Mouse (Mus musculus): ENCODE results near the gene Smoc2. TPM values are rescaled to one million over a fixed set of nuclear protein-coding genes. Genes with fewer than 3 reads are reported as not detected.

Smoc2 gene
- polyA plus RNA-seq, 1 experiment from 2014 or later = 6.3 TPM

GRCm38 (mm10) chr17:14317439-14317838 lies 38.1 kb downstream of the Smoc2 start:
- Histone ChIP-seq H3K4me1 (ENCODE audit: control insufficient read depth, insufficient read depth, low read length) (no peaks in the 10 kb centered on the region), H3K9me3 (ENCODE audit: control insufficient read depth, low read length) (no peaks in the 10 kb centered on the region), H3K36me3 (ENCODE audit: control insufficient read depth, insufficient read depth, low read length) (no peaks in the 10 kb centered on the region), H3K4me3 (ENCODE audit: low read depth, low read length) (no peak overlapping the region), H3K4me2 (ENCODE audit: low read depth, low read length) (no peak overlapping the region), H3K9ac (replicated peaks; ENCODE audit: low read depth, low read length) (no peak overlapping the region), H3K27ac (ENCODE audit: low read depth, low read length) (no peak overlapping the region), H3K27me3 (ENCODE audit: control insufficient read depth, insufficient read depth, low read length) (no peaks in the 10 kb centered on the region)
- WGBS = 82% methylated on average over 4 of the region's 4 CpGs
- ATAC-seq (ENCODE audit: low read depth) = no peak

- H3K4me3 ChIP-seq (ENCODE audit: low read depth, low read length) = no peak overlapping the region
- ATAC-seq (ENCODE audit: low read depth) = no peak
Observed at GRCm38 (mm10) chr17:14326156-14326555, 46.9 kb downstream of the Smoc2 start.

GRCm38 (mm10) chr17:14328037-14328436 lies 48.7 kb downstream of the Smoc2 start:
- Histone ChIP-seq H3K9me3 (ENCODE audit: control insufficient read depth, low read length) (no peaks in the 10 kb centered on the region), H3K27me3 (ENCODE audit: control insufficient read depth, insufficient read depth, low read length) (no peaks in the 10 kb centered on the region), H3K4me2 (ENCODE audit: low read depth, low read length) (no peak overlapping the region), H3K9ac (replicated peaks; ENCODE audit: low read depth, low read length) (no peak overlapping the region), H3K36me3 (ENCODE audit: control insufficient read depth, insufficient read depth, low read length) (no peaks in the 10 kb centered on the region), H3K27ac (ENCODE audit: low read depth, low read length) (no peak overlapping the region), H3K4me1 (ENCODE audit: control insufficient read depth, insufficient read depth, low read length) (no peaks in the 10 kb centered on the region), H3K4me3 (ENCODE audit: low read depth, low read length) (no peak overlapping the region)
- WGBS = 53% methylated on average over 9 of the region's 9 CpGs
- ATAC-seq (ENCODE audit: low read depth) = no peak

More at GRCm38 (mm10) chr17:14326156-14326555, 46.9 kb downstream of the Smoc2 start:
- Histone ChIP-seq H3K27me3 (ENCODE audit: control insufficient read depth, insufficient read depth, low read length) (no peaks in the 10 kb centered on the region), H3K36me3 (ENCODE audit: control insufficient read depth, insufficient read depth, low read length) (no peaks in the 10 kb centered on the region), H3K4me2 (ENCODE audit: low read depth, low read length) (no peak overlapping the region), H3K27ac (ENCODE audit: low read depth, low read length) (no peak overlapping the region), H3K9ac (replicated peaks; ENCODE audit: low read depth, low read length) (no peak overlapping the region), H3K9me3 (ENCODE audit: control insufficient read depth, low read length) (no peaks in the 10 kb centered on the region), H3K4me1 (ENCODE audit: control insufficient read depth, insufficient read depth, low read length) (no peaks in the 10 kb centered on the region)
- WGBS = 79% methylated on average over 7 of the region's 7 CpGs

GRCm38 (mm10) chr17:14330498-14330897 lies 51.2 kb downstream of the Smoc2 start:
- no peaks in the 10 kb centered on the region for H3K9me3 ChIP-seq (ENCODE audit: control insufficient read depth, low read length)
- WGBS = 94% methylated on average over 7 of the region's 7 CpGs

GRCm38 (mm10) chr17:14339932-14340557 lies 60.7 kb downstream of the Smoc2 start:
- no peak overlapping the region for H3K4me3 ChIP-seq (ENCODE audit: low read depth, low read length)
- H3K27ac ChIP-seq (ENCODE audit: low read depth, low read length) = no peak overlapping the region
- H3K4me2 ChIP-seq (ENCODE audit: low read depth, low read length) = no peak overlapping the region
- no peak overlapping the region for H3K9ac ChIP-seq (replicated peaks; ENCODE audit: low read depth, low read length)
- no peaks in the 10 kb centered on the region for H3K27me3 ChIP-seq (ENCODE audit: control insufficient read depth, insufficient read depth, low read length)
- H3K9me3 ChIP-seq (ENCODE audit: control insufficient read depth, low read length) = no peaks in the 10 kb centered on the region
- H3K4me1 ChIP-seq (ENCODE audit: control insufficient read depth, insufficient read depth, low read length) = no peaks in the 10 kb centered on the region
- 28% methylated on average over 5 of the region's 5 CpGs for WGBS
- H3K36me3 ChIP-seq (ENCODE audit: control insufficient read depth, insufficient read depth, low read length) = no peaks in the 10 kb centered on the region
- no peak for ATAC-seq (ENCODE audit: low read depth)

More at GRCm38 (mm10) chr17:14330498-14330897, 51.2 kb downstream of the Smoc2 start:
- Histone ChIP-seq H3K4me1 (ENCODE audit: control insufficient read depth, insufficient read depth, low read length) (no peaks in the 10 kb centered on the region), H3K9ac (replicated peaks; ENCODE audit: low read depth, low read length) (no peak overlapping the region), H3K27ac (ENCODE audit: low read depth, low read length) (no peak overlapping the region), H3K36me3 (ENCODE audit: control insufficient read depth, insufficient read depth, low read length) (no peaks in the 10 kb centered on the region), H3K4me2 (ENCODE audit: low read depth, low read length) (no peak overlapping the region), H3K27me3 (ENCODE audit: control insufficient read depth, insufficient read depth, low read length) (no peaks in the 10 kb centered on the region), H3K4me3 (ENCODE audit: low read depth, low read length) (no peak overlapping the region)
- no peak for ATAC-seq (ENCODE audit: low read depth)

- Histone ChIP-seq H3K9ac (replicated peaks; ENCODE audit: low read depth, low read length) (no peak overlapping the region), H3K27ac (ENCODE audit: low read depth, low read length) (no peak overlapping the region), H3K9me3 (ENCODE audit: control insufficient read depth, low read length) (no peaks in the 10 kb centered on the region), H3K4me1 (ENCODE audit: control insufficient read depth, insufficient read depth, low read length) (no peaks in the 10 kb centered on the region), H3K4me3 (ENCODE audit: low read depth, low read length) (no peak overlapping the region), H3K4me2 (ENCODE audit: low read depth, low read length) (no peak overlapping the region), H3K27me3 (ENCODE audit: control insufficient read depth, insufficient read depth, low read length) (no peaks in the 10 kb centered on the region), H3K36me3 (ENCODE audit: control insufficient read depth, insufficient read depth, low read length) (no peaks in the 10 kb centered on the region)
- WGBS = 88% methylated on average over 2 of the region's 2 CpGs
- no peak for ATAC-seq (ENCODE audit: low read depth)
Observed at GRCm38 (mm10) chr17:14340736-14341135, 61.4 kb downstream of the Smoc2 start.

- no peak overlapping the region for H3K27ac ChIP-seq (ENCODE audit: low read depth, low read length)
- no peak overlapping the region for H3K9ac ChIP-seq (replicated peaks; ENCODE audit: low read depth, low read length)
- no peaks in the 10 kb centered on the region for H3K27me3 ChIP-seq (ENCODE audit: control insufficient read depth, insufficient read depth, low read length)
- no peak for ATAC-seq (ENCODE audit: low read depth)
- no peaks in the 10 kb centered on the region for H3K36me3 ChIP-seq (ENCODE audit: control insufficient read depth, insufficient read depth, low read length)
- no peaks in the 10 kb centered on the region for H3K9me3 ChIP-seq (ENCODE audit: control insufficient read depth, low read length)
- no peak overlapping the region for H3K4me2 ChIP-seq (ENCODE audit: low read depth, low read length)
- WGBS = 59% methylated on average over 8 of the region's 8 CpGs
- H3K4me1 ChIP-seq (ENCODE audit: control insufficient read depth, insufficient read depth, low read length) = no peaks in the 10 kb centered on the region
- H3K4me3 ChIP-seq (ENCODE audit: low read depth, low read length) = no peak overlapping the region
Observed at GRCm38 (mm10) chr17:14342511-14342910, 63.2 kb downstream of the Smoc2 start.

GRCm38 (mm10) chr17:14343442-14343841 lies 64.1 kb downstream of the Smoc2 start:
- no peaks in the 10 kb centered on the region for H3K9me3 ChIP-seq (ENCODE audit: control insufficient read depth, low read length)
- H3K4me3 ChIP-seq (ENCODE audit: low read depth, low read length) = no peak overlapping the region
- H3K27me3 ChIP-seq (ENCODE audit: control insufficient read depth, insufficient read depth, low read length) = no peaks in the 10 kb centered on the region
- no peaks in the 10 kb centered on the region for H3K4me1 ChIP-seq (ENCODE audit: control insufficient read depth, insufficient read depth, low read length)
- no peak overlapping the region for H3K9ac ChIP-seq (replicated peaks; ENCODE audit: low read depth, low read length)
- WGBS = 91% methylated on average over 12 of the region's 12 CpGs
- no peaks in the 10 kb centered on the region for H3K36me3 ChIP-seq (ENCODE audit: control insufficient read depth, insufficient read depth, low read length)
- H3K27ac ChIP-seq (ENCODE audit: low read depth, low read length) = no peak overlapping the region
- ATAC-seq (ENCODE audit: low read depth) = no peak
- H3K4me2 ChIP-seq (ENCODE audit: low read depth, low read length) = no peak overlapping the region

- no peak overlapping the region for H3K9ac ChIP-seq (replicated peaks; ENCODE audit: low read depth, low read length)
Observed at GRCm38 (mm10) chr17:14345556-14345955, 66.2 kb downstream of the Smoc2 start.

More at GRCm38 (mm10) chr17:14345556-14345955, 66.2 kb downstream of the Smoc2 start:
- no peaks in the 10 kb centered on the region for H3K36me3 ChIP-seq (ENCODE audit: control insufficient read depth, insufficient read depth, low read length)
- H3K4me3 ChIP-seq (ENCODE audit: low read depth, low read length) = no peak overlapping the region
- H3K27me3 ChIP-seq (ENCODE audit: control insufficient read depth, insufficient read depth, low read length) = no peaks in the 10 kb centered on the region
- WGBS = 88% methylated on average over 4 of the region's 4 CpGs
- ATAC-seq (ENCODE audit: low read depth) = no peak
- no peak overlapping the region for H3K27ac ChIP-seq (ENCODE audit: low read depth, low read length)
- no peaks in the 10 kb centered on the region for H3K4me1 ChIP-seq (ENCODE audit: control insufficient read depth, insufficient read depth, low read length)
- H3K4me2 ChIP-seq (ENCODE audit: low read depth, low read length) = no peak overlapping the region
- H3K9me3 ChIP-seq (ENCODE audit: control insufficient read depth, low read length) = no peaks in the 10 kb centered on the region
